Mouse (Mus musculus) heart, postnatal 10 days (tissue): Measurements from ENCODE around the gene Myt1l. TPM values are rescaled to one million over a fixed set of nuclear protein-coding genes. Genes with fewer than 3 reads are reported as not detected.

Experiments
- DNase-seq, 2 experiments: peaks; one replicate each; pipeline ENCODE4 v3.0.0; 2021
- intact Hi-C: fragments of 180-260 bp; cut with DNase I; formaldehyde crosslinking; loops from one replicate; pipeline ENCODE4 v1.15.1; 2025
- total RNA-seq, 2 experiments: library from RNA; stranded (reverse); gene quantifications; 2 replicates each; pipeline ENCODE4 v1.2.3; 2021

The Myt1l gene
- total RNA-seq, 2 experiments from 2014 or later: 0.31 TPM; not detected in 1

DNA sequence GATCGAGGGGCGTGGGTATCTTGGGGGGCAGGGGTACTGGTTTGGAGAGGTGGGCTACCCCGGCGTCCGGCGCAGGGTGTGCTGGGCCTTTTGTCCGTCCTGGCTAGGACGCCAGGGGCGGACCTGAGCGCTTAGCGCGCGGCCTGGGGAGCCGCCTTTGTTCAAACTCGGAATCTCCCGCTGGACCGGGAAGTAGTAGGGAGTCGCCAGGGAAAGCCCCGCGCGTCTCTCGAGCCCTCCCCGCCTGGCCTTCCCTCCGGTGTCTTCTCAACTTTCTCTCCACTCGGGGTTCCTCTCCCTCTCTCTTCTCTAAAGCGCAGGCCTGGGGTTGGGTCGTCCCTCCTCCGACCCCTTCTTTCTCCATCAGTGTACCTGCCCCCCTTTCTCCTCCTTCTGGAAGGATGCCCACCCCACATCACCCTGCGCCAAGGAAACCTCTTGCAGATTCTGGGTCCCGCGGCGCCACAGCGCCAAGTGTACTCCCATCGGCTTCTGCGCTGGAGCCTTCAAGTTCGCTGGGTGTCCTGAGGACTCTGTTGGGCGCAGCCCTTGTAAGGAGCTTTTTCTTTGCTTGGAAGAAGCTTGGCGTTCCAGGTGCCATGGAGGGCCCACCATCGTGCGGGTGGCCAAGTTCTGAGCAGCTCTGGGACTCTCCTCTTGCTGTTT lies 410.3 kb downstream of the Myt1l start:
- DNase-seq: peak; percentile 82
- intact Hi-C loops: loop anchor here (5.0 kb wide), 1 partner anchor 34 kb away; no protein-coding TSS in a partner anchor

DNA sequence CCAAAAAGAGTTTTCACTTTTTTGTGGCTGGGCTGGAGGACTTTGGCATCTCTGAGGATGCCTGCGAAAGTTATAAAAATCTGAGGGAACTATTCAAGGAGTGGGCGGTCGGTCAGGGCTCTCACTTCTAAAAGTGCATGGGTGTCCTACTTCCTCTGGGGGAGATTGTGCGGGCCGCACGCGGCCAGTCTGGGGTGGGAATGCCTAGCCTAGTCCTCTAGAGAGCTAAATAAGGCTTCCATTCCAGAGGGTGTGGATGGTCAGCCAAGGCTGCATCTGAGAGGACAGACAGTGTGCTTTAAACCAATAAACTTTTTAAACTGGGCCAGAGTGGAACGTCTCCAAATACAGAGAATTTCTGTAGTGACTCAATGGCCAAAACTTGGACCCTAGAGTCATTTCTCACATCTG lies 411.1 kb downstream of the Myt1l start:
- intact Hi-C loops: loop anchor here (5.0 kb wide), 1 partner anchor 33 kb away; no protein-coding TSS in a partner anchor
- DNase-seq: peak; percentile 70 to 74

DNA sequence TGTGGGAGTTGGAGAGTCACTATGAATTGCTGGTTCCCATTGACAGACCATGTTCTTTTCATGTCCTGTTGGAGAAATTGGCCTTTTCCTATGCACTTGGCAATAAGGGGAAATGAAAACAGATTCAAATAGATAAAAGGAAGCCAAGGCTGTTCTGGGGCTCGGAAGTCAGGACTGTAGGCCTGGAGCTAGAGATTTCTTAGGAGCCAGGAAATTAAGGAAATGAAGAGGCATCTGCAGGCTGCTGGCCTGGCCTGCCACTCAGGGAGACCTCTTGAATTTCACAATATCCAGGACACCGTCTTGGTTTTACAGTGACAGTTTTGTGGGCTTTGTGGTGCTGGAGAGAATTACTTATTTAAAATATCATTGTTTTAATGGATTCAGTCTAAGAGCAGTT lies 414.3 kb downstream of the Myt1l start:
- no peak for DNase-seq
- intact Hi-C loops: no loop called here

DNA sequence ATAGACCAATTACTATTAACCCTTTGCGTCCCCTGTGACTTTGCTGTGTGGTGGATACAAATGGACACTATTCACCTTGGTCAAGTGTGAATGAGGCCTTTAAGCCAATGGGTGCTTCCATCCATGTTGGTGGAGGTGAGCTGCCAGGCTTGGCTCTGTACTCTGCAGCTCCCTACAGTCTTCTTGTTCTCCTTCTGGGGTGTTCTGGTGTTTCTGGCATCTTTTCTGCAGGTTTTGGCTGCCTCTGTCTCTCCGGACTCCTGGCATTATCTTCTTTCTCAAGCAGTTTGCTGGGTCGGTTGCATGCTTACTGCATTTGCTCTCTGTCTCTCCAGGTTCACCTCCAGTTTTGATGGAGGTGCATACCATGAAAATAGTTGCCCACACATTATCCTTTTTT lies 416.5 kb downstream of the Myt1l start:
- DNase-seq: no peak
- intact Hi-C loops: no loop called here

- intact Hi-C loops: no loop called here
- no peak for DNase-seq
These were observed 417.1 kb downstream of the Myt1l start for GRCm38 (mm10) chr12:29945182-29945743.

GRCm38 (mm10) chr12:29951043-29951442 lies 422.9 kb downstream of the Myt1l start:
- intact Hi-C loops: no loop called here
- peak in 1 of 2 experiments; percentile 50 for DNase-seq

- DNase-seq: no peak
- intact Hi-C loops: no loop called here
These were observed 423.3 kb downstream of the Myt1l start for GRCm38 (mm10) chr12:29951485-29951884.

DNA sequence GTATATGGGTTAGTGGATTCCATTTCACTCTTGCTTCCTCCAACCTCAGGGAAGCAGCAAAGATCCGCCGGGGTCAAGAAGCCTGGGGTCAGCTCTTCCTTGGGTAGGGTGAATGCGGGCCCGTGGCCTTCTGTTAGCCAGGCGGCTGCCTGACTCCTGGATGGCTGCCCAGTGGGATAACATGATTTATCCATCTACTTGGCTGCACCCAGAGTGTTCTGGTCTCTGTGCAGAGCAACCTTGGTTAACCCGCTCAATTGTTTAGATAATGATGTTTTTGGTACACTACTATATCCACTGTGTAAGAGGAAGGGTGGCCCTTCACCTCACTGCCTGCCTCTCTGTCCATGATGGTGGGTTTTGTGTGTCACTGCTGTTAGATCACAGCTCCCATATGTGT lies 423.9 kb downstream of the Myt1l start:
- peak; percentile 75 for DNase-seq

DNA sequence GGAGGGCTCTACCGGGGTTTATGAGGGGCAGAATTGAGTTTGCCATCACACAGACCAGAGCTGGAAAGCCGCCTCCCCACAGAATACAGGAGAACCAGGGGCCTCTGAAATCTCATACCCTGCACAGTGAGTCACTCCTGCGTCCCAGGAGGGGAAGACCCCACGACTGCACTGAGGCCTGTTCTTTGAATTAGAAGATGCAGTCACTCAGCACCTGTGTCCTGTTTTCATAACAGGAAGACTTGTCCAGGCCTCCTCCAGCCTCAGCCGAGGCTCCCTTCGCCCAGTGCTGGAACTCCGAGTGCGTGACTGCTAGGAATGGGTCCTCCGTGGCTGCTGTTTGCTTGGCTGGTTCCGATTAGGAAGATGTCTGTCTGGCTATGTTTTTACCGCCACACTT lies 425.8 kb downstream of the Myt1l start:
- intact Hi-C loops: no loop called here
- peak in 1 of 2 experiments; percentile 56 for DNase-seq

More for the DNA sequence above, 423.9 kb downstream of the Myt1l start:
- intact Hi-C loops: no loop called here

DNA sequence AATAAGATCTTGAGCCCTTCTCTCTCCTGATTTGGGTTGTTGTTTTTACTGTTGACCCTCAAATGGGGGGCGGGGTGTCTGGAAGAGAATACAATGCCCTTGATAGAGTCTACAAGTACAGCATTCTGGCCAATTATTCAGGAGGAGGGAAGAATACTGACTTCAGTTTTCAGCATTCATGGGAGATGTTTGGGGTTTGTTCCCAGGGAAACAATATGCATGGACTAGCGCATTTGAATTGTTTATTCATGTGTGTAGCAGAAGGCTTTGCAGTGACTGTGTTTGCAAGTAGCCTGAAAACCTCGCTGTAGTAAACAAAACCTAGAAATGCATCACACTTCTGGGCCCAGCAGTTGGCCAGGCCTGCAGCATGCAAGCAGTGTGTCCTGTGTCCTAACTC lies 426.3 kb downstream of the Myt1l start:
- no peak for DNase-seq

DNA sequence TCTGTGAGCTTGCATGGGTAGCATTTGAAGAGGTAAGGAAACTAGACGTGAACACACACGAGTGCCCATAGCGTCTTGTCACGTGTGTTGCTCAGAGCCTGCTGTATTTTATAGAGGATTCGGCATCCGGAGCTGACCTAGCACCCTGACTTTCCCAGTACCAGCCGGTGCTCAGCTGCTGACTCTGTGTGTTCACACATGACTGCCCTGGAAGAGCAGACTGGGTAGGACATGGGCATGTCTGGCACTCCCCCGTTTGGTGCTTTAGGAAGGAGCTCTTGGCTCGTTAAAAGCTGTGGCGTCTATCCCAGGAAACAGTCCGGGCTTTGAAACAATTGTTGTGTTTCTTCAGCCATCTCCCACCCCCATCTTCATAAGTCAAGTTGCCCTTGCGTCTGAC lies 428.8 kb downstream of the Myt1l start:
- intact Hi-C loops: no loop called here
- no peak for DNase-seq

More for the DNA sequence above, 426.3 kb downstream of the Myt1l start:
- intact Hi-C loops: no loop called here

- intact Hi-C loops: no loop called here
- no peak for DNase-seq
These were observed 430.5 kb downstream of the Myt1l start for GRCm38 (mm10) chr12:29958637-29959036.

DNA sequence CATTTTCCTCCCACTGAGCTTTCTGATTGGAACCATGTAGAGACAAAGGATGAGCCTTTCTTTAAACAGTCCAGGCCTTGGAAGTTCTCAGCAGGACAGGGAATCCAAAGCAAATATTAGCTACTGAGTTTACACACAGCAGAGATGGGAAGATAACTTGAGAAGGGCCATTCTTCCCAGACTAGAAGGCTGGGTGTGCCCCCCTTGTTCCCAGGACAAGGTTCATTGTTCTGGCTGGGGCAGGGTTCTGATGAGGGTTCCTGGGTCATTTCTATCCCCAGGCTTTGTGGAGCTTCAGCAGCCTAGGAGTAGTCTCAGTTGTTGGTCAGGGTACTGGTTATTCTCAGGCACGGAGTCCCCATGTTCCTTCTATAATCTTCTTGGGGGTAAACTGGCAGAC lies 432.9 kb downstream of the Myt1l start:
- no peak for DNase-seq
- intact Hi-C loops: no loop called here

DNA sequence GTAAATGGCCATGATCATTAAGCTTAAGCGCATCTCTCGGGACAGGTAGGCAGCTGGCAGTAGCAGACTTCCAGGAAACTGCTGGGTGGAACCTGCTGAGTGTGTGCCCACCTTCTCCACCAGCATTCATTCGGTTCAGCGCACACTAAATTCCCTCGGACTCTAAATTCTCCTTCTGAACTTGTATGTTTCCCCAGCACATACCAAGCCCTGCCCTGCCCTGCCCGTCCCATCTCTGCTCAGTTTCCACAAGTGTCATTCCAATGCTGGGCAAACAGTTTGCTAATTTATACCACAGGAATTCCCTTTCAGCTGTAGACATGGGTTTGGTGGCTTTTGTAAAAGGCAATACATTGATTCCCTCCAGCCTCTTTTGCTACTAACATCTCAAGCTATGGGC lies 436.8 kb downstream of the Myt1l start:
- intact Hi-C loops: no loop called here
- DNase-seq: no peak

- intact Hi-C loops: loop anchor here (5.0 kb wide), 1 partner anchor 35 kb away; the partner anchor contains the start of gene Pxdn
- DNase-seq: no peak
These were observed 443.7 kb downstream of the Myt1l start for GRCm38 (mm10) chr12:29971795-29972464.

DNA sequence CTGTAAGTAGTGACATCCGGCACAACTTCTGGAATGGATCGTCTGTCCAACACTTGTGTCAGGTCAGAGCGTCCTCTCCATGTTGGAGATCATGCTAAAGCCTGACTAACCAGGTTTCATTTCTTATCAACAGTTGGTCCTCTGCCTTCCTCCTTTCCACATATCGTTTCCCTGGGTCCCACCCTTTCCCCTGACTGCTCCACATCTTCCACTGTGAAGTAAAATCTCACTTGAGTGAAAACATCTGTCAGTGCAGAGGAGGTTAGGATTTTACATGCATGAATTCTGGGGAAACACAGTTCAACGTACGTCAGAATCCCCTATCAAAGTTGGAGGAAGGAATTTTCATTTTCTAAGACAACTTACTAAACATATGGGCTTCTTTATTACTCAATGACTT lies 444.3 kb downstream of the Myt1l start:
- intact Hi-C loops: loop anchor here (5.0 kb wide), 1 partner anchor 35 kb away; the partner anchor contains the start of gene Pxdn
- DNase-seq: peak; percentile 51 to 52
